ENCODE assay signal across 9 mouse cellular contexts in genomic region chr11:85261192-85261591, GRCm38 (mm10). TPM values are rescaled to one million over a fixed set of nuclear protein-coding genes. Genes with fewer than 3 reads are reported as not detected.
A peak's percentile ranks its signal among the peaks of the same experiment; 100 is the strongest.
DNase-seq lines count a peak whose midpoint lies in the region; ATAC-seq lines count a peak whose summit lies in the region.
"Had no signal": no experiment of that assay in that cellular context is flagged by ENCODE, and none has a peak within 500 bp of the region (broad histone marks: within the 10 kb centered on the region; RNA-seq: fewer than 3 reads in every experiment).

No protein-coding gene starts in this region.

- DNase-seq in forebrain, embryonic 11.5 days (ENCODE audit: low spot score), result peak; percentile 83
- peak; percentile 48 for DNase-seq in Muller cell, postnatal 12 days (ENCODE audit: inconsistent ontology term)
- DNase-seq in cerebellum, adult 9-10 months, result peak; percentile 76
- peak; percentile 10 to 48 for DNase-seq in layer of hippocampus, postnatal 36 days
- peak; percentile 30 to 47 for DNase-seq in monocyte, adult 2 months (ENCODE audit: low read depth in 1 of 2, low spot score in 2 of 2)
- peak; percentile 81 for DNase-seq in splenic B cell, adult 2 months (ENCODE audit: low read depth, low spot score)

- no peak overlapping the region for H3K4me2 ChIP-seq in forebrain, embryonic 11.5 days (ENCODE audit: low read depth, low read length, severe bottlenecking)
- no peak overlapping the region for H3K4me2 ChIP-seq in forebrain, embryonic 12.5 days

- no peaks in the 10 kb centered on the region for H3K9me3 ChIP-seq in forebrain, embryonic 11.5 days (ENCODE audit: control insufficient read depth, low read length)
- H3K9me3 ChIP-seq in forebrain, embryonic 12.5 days, result no peaks in the 10 kb centered on the region

- H3K9ac ChIP-seq in forebrain, embryonic 11.5 days (ENCODE audit: low read length), result no peak overlapping the region
- H3K9ac ChIP-seq in forebrain, embryonic 12.5 days, result no peak overlapping the region

- no peaks in the 10 kb centered on the region for H3K36me3 ChIP-seq in forebrain, embryonic 11.5 days (ENCODE audit: control insufficient read depth, insufficient read depth, low read length)
- no peaks in the 10 kb centered on the region for H3K36me3 ChIP-seq in forebrain, embryonic 12.5 days (replicated peaks)
- no peaks in the 10 kb centered on the region for H3K36me3 ChIP-seq in splenic B cell, adult 2 months (ENCODE audit: control insufficient read depth, insufficient read depth, low read length, poor library complexity, severe bottlenecking)

- ATAC-seq in forebrain, embryonic 11.5 days (replicated peaks; ENCODE audit: low FRiP score), result no peak
- no peak for ATAC-seq in forebrain, embryonic 12.5 days (ENCODE audit: low FRiP score)
- ATAC-seq in granulocyte monocyte progenitor cell, adult 5-6 weeks (replicated peaks; ENCODE audit: poor library complexity, severe bottlenecking), result peak; percentile 65

- no peak overlapping the region for H3K4me3 ChIP-seq in forebrain, embryonic 11.5 days (ENCODE audit: low read depth, low read length)
- no peak overlapping the region for H3K4me3 ChIP-seq in forebrain, embryonic 12.5 days (replicated peaks)

- no peaks in the 10 kb centered on the region for H3K4me1 ChIP-seq in forebrain, embryonic 11.5 days (replicated peaks; ENCODE audit: control insufficient read depth, insufficient read depth, low read length)
- H3K4me1 ChIP-seq in forebrain, embryonic 12.5 days, result no peaks in the 10 kb centered on the region

- no peaks in the 10 kb centered on the region for H3K27me3 ChIP-seq in forebrain, embryonic 11.5 days (ENCODE audit: control insufficient read depth, insufficient read depth, low read length)
- no peaks in the 10 kb centered on the region for H3K27me3 ChIP-seq in forebrain, embryonic 12.5 days
- H3K27me3 ChIP-seq in splenic B cell, adult 2 months (ENCODE audit: control insufficient read depth, insufficient read depth, low read length, poor library complexity, severe bottlenecking), result no peaks in the 10 kb centered on the region

- 42% methylated on average over 7 of the region's 7 CpGs for WGBS in forebrain, embryonic 11.5 days
- WGBS in forebrain, embryonic 12.5 days, result 37% methylated on average over 7 of the region's 7 CpGs

- H3K27ac ChIP-seq in forebrain, embryonic 11.5 days (ENCODE audit: low read depth, low read length), result no peak overlapping the region
- no peak overlapping the region for H3K27ac ChIP-seq in forebrain, embryonic 12.5 days
- H3K27ac ChIP-seq: macrophage had no signal

RNA-seq across cellular contexts. Expression of gene Appbp2, which starts 26.3 kb away (rescaled TPM):
- polyA plus RNA-seq in forebrain, embryonic 11.5 days (2014; fragmentation: Nextera tagmentation; extraction: Ambion mirVana), result 60.9 and 61.3 TPM in 2 replicates
- 54.6 and 56.7 TPM in 2 replicates for polyA plus RNA-seq in forebrain, embryonic 12.5 days (2016; fragmentation: Nextera tagmentation; extraction: Ambion mirVana)
- total RNA-seq in granulocyte monocyte progenitor cell, adult 5-6 weeks (2014; fragmentation: Nextera tagmentation), result 27.3 and 31.5 TPM in 2 replicates
- 25.5 TPM in 2 replicates for total RNA-seq in granulocyte monocyte progenitor cell, adult 5-6 weeks (2017)
- 10 to 100 TPM; 51.5 to 52.7 TPM for total RNA-seq in layer of hippocampus, postnatal 36 days (2021)

RNA-seq across cellular contexts. Expression of gene Ppm1d, which starts 49.9 kb away (rescaled TPM):
- 29.6 and 30.4 TPM in 2 replicates for polyA plus RNA-seq in forebrain, embryonic 11.5 days (2014; fragmentation: Nextera tagmentation; extraction: Ambion mirVana)
- polyA plus RNA-seq in forebrain, embryonic 12.5 days (2016; fragmentation: Nextera tagmentation; extraction: Ambion mirVana), result 27.2 and 27.9 TPM in 2 replicates
- 17.7 and 39.6 TPM in 2 replicates for total RNA-seq in granulocyte monocyte progenitor cell, adult 5-6 weeks (2014; fragmentation: Nextera tagmentation)
- total RNA-seq in granulocyte monocyte progenitor cell, adult 5-6 weeks (2017), result 12.7 and 18.7 TPM in 2 replicates
- total RNA-seq in layer of hippocampus, postnatal 36 days (2021), result 10 to 100 TPM; 14.3 to 16.6 TPM

Comparison
In these comparisons a context has a peak if more than half of its experiments do, and no peak if none do; other contexts are left out.
1. DNase-seq: peak in every context shown above with its lines; median percentile 83 in forebrain, embryonic 11.5 days; 81 in splenic B cell, adult 2 months; 76 in cerebellum, adult 9-10 months; 48 in Muller cell, postnatal 12 days; 38 in monocyte, adult 2 months; 29 in layer of hippocampus, postnatal 36 days.